Mouse (Mus musculus) right cerebral cortex, postnatal 14 days (tissue): ENCODE data around the gene Rin3.

Experiments used
- DNase-seq: peaks from one replicate; pipeline ENCODE4 v3.0.0; 2022

Rin3 gene

GRCm38 (mm10) chr12:102342147-102342546 is 59.3 kb downstream of the Rin3 start:
- DNase-seq, result no peak

DNA sequence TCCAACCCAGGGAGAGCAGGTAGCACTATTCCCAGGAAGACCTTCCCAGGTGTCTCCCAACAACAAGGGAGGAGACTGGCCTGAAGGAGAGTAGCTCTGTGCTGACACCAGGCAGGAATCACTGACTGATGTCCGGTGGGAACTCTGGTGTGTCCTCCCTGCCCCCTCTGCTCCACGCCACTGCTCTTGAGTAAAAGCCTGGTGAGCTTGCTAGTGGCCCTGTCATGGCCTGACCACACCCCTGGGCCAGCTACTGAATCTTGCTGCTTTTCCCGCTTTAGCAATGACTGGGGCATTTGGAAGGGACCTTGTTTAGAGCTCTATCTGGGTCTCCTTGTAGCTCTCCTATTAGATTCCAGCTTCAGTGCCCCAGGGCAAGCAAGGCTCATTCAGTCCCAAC is 59.8 kb downstream of the Rin3 start:
- no peak for DNase-seq

DNA sequence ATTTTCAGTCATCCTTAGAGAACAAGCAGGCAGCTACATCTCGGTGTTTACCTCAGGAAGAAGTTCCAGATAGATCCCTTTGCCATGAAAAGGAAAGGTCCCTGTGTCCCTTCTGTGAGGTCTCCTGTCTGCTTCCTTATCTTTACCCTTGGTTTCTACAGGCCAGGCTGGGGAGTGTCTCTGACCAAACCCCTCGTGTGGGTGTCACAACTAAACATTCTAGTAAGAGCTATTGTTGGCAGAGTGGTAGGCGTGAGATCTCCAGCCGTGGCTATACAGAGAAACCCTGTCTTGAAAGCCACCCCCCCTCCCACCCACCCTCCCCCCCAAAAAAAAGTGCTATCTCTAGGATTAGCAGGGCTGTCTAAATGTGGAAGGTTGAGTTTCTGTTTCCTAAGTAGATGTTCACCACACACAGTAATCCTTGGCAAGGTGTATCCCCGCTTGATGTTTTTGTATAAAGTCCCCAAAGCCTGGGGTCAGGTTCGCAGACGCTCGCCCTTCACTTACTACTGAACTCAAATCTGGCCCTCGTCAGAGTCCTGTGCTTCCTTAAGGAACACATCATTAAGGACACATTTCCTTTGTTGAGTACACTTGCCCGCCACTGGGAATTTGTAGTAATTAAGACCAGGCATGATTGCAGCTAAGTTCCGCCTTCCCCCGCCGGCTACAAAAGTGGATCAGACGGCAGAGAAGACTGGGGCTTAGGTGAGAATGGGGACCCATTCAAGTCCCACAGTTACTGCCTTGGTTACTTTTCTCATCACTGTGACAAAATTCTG is 62.4 kb downstream of the Rin3 start:
- no peak for DNase-seq

- DNase-seq, result peak; percentile 64
These were observed 63.7 kb downstream of the Rin3 start for GRCm38 (mm10) chr12:102346507-102346906.

DNA sequence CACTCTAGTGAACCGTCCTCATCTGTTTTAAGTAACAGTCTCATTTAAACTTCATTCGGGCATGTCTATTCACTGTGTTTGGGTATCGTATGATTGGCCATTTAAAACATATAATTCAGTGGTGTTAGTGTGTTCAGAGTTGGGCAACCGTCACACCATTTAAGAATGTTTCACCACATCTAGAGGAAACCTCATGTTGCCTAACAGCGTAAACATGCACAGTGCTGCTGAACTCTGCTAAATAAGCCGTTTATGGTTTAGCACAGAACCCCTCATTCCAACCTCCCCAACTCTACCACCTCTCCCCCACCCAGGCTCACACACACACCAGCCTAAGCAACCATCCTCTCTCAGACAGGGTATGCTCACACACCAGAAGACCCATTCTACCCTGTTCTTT is 65.6 kb downstream of the Rin3 start:
- no peak for DNase-seq

DNA sequence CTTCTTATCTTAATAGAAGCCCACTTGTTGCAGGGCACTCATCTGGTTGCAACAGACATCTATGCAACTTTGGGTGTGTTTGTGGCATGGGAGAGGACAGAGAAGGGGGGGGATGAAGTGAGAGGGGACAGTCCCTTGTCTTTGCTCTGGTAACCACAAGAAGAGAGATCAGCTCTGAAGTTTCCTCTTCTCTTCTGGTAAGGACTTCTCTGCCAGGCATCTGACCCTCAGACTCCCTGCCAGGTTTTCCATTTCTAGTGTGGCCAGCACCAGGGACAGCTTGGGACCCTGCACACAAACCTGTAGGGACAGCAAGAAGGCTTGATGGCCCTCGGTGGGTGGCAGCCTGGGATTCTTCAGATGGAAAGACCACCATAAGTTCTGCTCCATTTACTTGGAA is 68.1 kb downstream of the Rin3 start:
- DNase-seq, result no peak

- no peak for DNase-seq
These were observed 71.5 kb downstream of the Rin3 start for GRCm38 (mm10) chr12:102354126-102354984.

DNA sequence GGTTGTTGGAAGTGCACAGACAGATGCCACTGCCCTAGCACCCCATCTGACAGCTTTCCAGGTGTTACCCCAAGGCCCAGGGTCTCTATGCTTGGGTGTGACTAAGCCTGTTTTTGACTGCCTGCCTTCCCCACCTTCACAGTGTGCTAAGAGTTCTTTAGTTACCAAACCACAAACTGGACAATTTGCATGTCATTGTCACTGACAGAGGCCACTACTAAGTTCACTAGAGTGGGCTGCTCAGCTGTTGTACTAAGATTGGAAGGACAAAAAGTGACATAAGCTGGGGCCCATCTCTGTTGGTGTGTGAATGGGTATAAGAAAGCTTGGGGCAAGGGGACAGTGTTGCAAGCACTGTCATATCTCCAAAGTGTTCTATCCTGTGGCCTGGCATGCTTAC is 72.9 kb downstream of the Rin3 start:
- DNase-seq, result no peak

- no peak for DNase-seq
These were observed 73.9 kb downstream of the Rin3 start for GRCm38 (mm10) chr12:102356781-102357180.

DNA sequence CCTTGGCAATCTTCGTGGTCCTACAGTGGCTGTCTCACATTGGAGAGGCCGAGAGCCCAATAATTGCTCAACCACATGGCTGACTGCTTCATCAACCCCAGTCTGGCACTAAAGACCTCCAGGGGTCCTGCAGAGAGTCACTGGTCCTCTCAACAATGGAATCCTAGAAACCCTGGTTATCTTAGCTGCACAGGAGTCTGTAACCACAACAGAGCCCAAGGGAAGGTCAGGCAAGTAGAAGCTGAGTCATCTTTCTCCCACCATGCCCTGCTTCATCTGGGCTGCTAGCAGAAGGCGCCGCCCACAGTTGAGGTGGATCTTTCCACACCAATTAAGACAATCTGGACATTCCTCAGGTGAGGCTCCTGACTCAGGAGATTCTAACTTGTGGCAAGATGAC is 76.5 kb downstream of the Rin3 start:
- no peak for DNase-seq

- DNase-seq, result no peak
These were observed 78.6 kb downstream of the Rin3 start for GRCm38 (mm10) chr12:102361189-102362161.

DNA sequence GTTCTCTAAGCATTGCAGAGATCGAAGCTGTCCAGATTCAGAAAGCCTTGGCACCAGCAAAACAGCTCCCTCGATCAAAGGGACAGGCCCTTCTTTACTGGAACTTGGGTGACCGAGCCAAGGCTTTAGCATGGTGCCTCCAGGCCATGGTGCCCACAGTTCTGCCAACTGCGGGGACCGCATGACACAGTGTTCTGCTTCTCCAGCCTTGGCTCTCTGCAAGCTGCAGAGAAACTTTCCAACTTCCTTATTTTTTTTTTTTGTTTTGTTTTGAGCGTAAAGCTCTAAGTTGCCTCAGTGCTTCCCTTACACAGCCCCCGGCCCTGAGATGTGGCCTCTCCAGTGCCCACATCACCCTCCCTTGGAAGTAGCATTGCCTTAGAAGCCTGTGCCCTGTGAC is 82.2 kb downstream of the Rin3 start:
- DNase-seq, result no peak

GRCm38 (mm10) chr12:102366126-102366816 is 83.4 kb downstream of the Rin3 start:
- DNase-seq, result no peak

GRCm38 (mm10) chr12:102367075-102367474 is 84.2 kb downstream of the Rin3 start:
- no peak for DNase-seq

DNA sequence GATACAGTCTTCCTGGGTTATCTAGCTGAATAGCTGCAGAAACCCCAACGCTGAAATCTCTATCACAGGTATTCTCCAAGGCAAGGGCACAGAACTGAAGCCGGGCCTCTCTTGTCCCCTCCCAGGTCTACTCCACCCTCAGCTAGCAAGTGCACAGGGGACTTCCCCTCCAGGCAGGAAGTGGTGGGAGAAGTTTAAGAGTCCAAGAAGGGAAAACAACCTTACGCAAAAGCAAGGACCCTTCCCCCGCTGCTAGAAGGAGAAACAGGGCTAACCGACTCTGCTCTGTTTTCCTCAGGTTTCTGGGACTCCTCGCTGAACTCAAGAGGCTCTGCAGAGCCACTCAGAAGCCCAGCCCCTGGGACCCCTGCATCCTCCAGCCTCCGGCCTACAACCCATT is 85.2 kb downstream of the Rin3 start:
- DNase-seq, result no peak

- DNase-seq, result no peak
These were observed 85.7 kb downstream of the Rin3 start for GRCm38 (mm10) chr12:102368556-102368955.

DNA sequence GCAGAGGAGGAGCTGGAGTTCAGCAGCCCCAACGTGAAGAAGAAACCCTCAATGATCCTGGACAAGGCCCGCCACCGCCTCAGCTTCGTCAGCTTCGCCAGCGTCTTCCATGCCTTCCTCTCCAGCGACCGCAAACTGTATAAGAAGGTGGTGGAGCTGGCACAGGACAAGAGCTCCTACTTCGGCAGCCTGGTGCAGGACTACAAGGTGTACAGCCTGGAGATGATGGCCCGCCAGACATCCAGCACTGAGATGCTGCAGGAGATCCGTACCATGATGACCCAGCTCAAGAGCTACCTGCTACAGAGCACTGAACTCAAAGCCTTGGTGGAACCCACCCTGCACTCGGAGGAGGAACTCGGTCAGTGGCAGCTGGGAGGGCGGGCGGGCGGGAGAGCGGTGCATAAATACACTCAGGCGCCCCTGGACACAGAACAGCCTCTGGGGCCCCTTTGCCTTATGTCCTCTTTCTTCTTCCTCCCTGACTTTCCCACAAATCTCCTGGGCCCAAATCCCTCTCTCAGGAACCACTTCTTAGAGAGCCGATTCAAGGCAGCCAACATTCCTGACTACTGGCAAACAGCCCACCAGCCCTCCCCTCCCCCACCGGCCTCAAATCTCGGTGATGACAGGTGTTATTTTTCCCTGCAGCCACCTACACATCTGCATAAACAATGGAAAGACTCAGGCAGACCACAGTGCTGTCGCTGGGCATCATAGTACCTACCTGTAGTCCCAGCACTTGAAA is 86.8 kb downstream of the Rin3 start:
- DNase-seq, result no peak

DNA sequence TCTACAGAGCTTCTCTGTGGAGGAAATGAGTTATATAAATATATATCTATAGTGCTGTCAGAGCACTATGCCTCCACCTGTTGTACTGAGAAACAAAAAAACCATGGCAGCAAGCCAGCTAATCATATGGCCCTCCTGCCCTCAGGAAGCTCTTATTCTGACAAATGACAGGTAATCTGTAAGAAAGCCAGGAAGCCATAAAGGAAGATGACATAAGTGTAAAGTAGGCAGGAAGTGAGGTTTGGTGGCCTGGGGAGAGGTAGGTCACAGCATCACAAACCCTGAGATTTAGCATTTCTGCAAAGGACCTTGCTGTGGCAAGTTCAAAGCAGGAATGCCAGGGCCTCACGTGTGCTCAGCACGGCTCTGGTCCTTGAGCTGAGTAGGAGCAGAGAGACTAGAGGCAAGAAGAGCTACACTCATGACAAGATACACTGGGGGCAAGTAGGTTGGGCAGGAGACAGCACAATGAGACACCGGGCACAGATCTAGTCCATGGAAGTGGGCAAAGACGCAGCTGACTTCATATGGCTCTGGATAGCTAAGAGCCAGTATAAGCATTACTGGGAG is 88.2 kb downstream of the Rin3 start:
- DNase-seq, result no peak

DNA sequence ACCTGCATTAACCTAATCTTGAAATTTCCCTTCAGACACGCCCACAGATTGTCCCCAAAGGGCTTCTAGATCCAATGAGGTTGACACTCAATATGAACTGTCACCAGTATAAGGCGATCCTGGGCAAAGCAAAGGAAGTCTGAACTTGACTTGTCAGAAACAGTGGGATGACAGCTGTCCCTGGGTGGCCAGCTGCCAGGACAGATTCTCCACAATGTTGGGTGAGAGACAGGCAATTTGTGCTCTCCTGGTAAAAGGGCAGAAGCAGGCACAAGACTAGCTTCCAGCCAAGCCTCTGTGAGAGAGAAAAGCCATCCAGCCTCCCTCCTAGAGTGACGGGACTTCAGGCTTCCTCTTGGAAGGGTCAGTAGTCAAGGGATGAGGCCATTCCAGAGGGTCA is 89.5 kb downstream of the Rin3 start:
- DNase-seq, result no peak

GRCm38 (mm10) chr12:102382180-102382579 is 99.3 kb downstream of the Rin3 start:
- DNase-seq, result no peak

DNA sequence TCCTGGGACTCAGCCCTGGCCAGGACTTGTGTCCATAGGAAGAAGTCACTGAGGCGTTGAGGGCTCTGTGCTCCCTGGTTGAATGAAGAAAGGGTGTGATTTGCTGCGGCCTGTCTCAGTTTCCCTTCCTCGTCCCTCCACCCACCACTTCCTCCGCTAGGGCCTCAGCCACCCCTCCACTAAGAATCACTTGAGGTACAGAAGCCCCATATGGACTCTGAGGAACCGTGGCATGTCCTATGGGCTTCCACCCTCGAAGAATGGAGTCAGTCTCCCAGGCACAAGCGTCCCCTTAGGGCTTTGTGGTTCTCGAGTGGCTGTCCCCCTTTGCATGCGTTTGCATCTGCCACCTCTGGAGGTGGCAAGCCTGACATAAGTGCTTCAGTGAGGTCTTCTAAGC is 100.4 kb downstream of the Rin3 start:
- DNase-seq, result no peak
